Mouse (Mus musculus): ENCODE data around the gene Rnf6. TPM values are rescaled to one million over a fixed set of nuclear protein-coding genes. Genes with fewer than 3 reads are reported as not detected.
A peak's percentile ranks its signal among the peaks of the same experiment; 100 is the strongest.

Rnf6 gene
- polyA plus RNA-seq (2012; fragmentation: generic; extraction: Trizol), result 14.7 TPM
- long read RNA-seq, experiment 1, transcript Rnf6-206 (5 exons, 3,452 nt), result major isoform, 19 of 56 reads
- long read RNA-seq, experiment 1, partial matches to known transcripts, result 20 of 56 reads
- long read RNA-seq, experiment 1, other reads (novel, unspliced or antisense), result 9 of 56 reads
- long read RNA-seq, experiment 2, transcript Rnf6-206 (5 exons, 3,452 nt), result major isoform, 217 of 441 reads
- long read RNA-seq, experiment 2, transcript Rnf6-208 (5 exons, 3,276 nt), result minor isoform, 23 of 441 reads
- long read RNA-seq, experiment 2, transcript Rnf6-201 (5 exons, 2,388 nt), result minor isoform, 46 of 441 reads
- long read RNA-seq, experiment 2, partial matches to known transcripts, result 131 of 441 reads
- long read RNA-seq, experiment 2, other reads (novel, unspliced or antisense), result 21 of 441 reads

DNA sequence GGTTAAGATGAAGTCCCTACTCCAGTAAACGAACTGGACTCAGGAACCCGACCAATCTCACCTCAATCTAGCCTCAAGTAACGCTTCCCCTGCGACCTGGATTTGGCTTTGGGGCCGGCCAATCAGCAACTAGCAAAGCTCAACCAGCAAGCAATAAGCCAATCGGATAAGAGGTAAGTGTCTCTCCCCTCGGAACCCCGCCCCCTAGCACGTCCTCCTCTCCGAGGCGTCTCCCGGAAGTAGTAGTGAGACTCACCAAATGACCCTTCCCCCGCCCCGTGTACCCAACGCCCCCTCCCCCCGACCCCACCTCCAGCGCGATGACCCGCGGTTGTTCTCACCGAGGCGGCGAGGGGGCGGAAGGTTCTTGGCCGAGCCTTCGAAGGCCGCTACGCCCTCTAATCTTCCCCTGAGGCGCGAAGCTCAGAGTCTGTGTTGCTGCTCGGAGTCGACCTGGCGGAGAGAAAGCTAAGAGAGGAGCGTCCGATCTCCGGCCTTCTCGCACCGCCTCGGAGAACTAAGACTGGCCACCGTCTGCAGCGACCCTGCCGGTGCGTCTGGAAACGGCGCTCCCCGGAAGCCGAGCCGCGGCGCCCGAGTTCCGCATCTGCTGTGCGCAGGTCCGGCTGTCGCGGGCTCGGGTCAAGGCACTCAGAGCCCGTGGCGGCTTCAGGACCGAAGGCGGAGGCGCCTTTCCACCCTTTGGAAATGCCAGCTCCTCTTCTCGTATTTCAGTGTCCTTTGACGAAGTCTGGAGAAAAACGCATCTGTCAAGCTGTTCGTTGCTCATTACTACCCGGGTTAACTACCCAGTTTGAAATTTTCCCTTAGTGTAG, at the start of gene Rnf6:
Gene Rnf6 (minus strand): TSS at position 677 of the 836 bp plus-strand sequence.
- peaks cover 30% of the 10 kb centered on the region for H3K79me2 ChIP-seq (ENCODE audit: control insufficient read depth, insufficient read depth)
- TF ChIP-seq MAX (IDR thresholded peaks at IDR 0.05) (no peak), CEBPB (IDR thresholded peaks at IDR 0.05; ENCODE audit: low read depth) (no peak)
- peak within 1 kb of the TSS; percentile 74 for H3ac ChIP-seq (ENCODE audit: control insufficient read depth, insufficient read length, low read depth)
- no peaks in the 10 kb centered on the region for H3K27me3 ChIP-seq (ENCODE audit: control insufficient read depth, insufficient read depth, insufficient read length)
- peak within 1 kb of the TSS; percentile 59 for H3K4me3 ChIP-seq (ENCODE audit: insufficient read depth, poor library complexity, severe bottlenecking)
- peaks cover 16% of the 10 kb centered on the region for H3K79me3 ChIP-seq (ENCODE audit: low read depth)
- H3K36me3 ChIP-seq (ENCODE audit: control insufficient read depth, insufficient read depth), result peaks cover 29% of the 10 kb centered on the region

- no peaks in the 10 kb centered on the region for H3K27me3 ChIP-seq (ENCODE audit: control insufficient read depth, insufficient read depth, insufficient read length)
- H3K36me3 ChIP-seq (ENCODE audit: control insufficient read depth, insufficient read depth), result peaks cover 32% of the 10 kb centered on the region
- H3K79me2 ChIP-seq (ENCODE audit: control insufficient read depth, insufficient read depth), result peaks cover 75% of the 10 kb centered on the region
- H3K79me3 ChIP-seq (ENCODE audit: low read depth), result peaks cover 32% of the 10 kb centered on the region
- H3ac ChIP-seq (ENCODE audit: control insufficient read depth, insufficient read length, low read depth), result no peak overlapping the region
- no peak overlapping the region for H3K4me3 ChIP-seq (ENCODE audit: insufficient read depth, poor library complexity, severe bottlenecking)
- TF ChIP-seq MYOD1 (IDR thresholded peaks at IDR 0.05; ENCODE audit: control insufficient read depth, insufficient read length, low read depth), result no peak
- peak; percentile 91 for TF ChIP-seq CEBPB (IDR thresholded peaks at IDR 0.05; ENCODE audit: low read depth)
Observed at GRCm38 (mm10) chr5:146270593-146270992, 49.2 kb upstream of the Rnf6 start.

DNA sequence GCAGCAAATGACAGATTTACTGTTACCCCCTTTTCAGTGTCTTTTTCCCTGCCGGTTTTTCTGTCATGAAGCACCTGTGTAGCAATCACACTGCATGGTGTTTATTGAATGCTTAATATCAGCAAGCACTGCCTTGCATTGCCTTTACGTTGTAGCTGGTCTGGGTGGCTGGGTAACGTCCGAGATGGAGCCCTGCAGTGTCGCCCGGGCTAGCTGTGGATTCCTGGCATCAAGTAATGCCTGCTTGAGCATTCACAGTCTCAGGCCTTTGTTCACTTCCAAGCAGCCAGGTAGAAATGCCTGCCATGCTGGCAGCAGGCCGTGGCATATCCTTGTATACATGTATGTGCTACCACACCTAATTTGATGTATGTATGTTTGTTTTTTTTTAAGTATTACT, 46.4 kb upstream of the Rnf6 start:
- no peak overlapping the region for H3ac ChIP-seq (ENCODE audit: control insufficient read depth, insufficient read length, low read depth)
- peaks cover 78% of the 10 kb centered on the region for H3K79me2 ChIP-seq (ENCODE audit: control insufficient read depth, insufficient read depth)
- no peak for TF ChIP-seq USF1 (IDR thresholded peaks at IDR 0.05; ENCODE audit: low read depth)
- no peak for TF ChIP-seq CEBPB (IDR thresholded peaks at IDR 0.05; ENCODE audit: low read depth)
- no peak for TF ChIP-seq MYOG (IDR thresholded peaks at IDR 0.05; ENCODE audit: control insufficient read depth, extremely low read depth, insufficient read length)
- no peak for TF ChIP-seq FOSL1 (IDR thresholded peaks at IDR 0.05; ENCODE audit: insufficient read depth, low read length, poor library complexity, severe bottlenecking)
- no peak for TF ChIP-seq MYOD1 (IDR thresholded peaks at IDR 0.05; ENCODE audit: control insufficient read depth, insufficient read length, low read depth)
- TF ChIP-seq CTCF (IDR thresholded peaks at IDR 0.05; ENCODE audit: control insufficient read depth, insufficient read depth, insufficient read length), result no peak
- TF ChIP-seq MAX (IDR thresholded peaks at IDR 0.05), result no peak
- H3K36me3 ChIP-seq (ENCODE audit: control insufficient read depth, insufficient read depth), result peaks cover 16% of the 10 kb centered on the region
- H3K4me3 ChIP-seq (ENCODE audit: insufficient read depth, poor library complexity, severe bottlenecking), result no peak overlapping the region
- H3K27me3 ChIP-seq (ENCODE audit: control insufficient read depth, insufficient read depth, insufficient read length), result no peaks in the 10 kb centered on the region
- H3K79me3 ChIP-seq (ENCODE audit: low read depth), result peaks cover 32% of the 10 kb centered on the region

GRCm38 (mm10) chr5:146265934-146266591, 44.7 kb upstream of the Rnf6 start:
- TF ChIP-seq MYOD1 (IDR thresholded peaks at IDR 0.05; ENCODE audit: control insufficient read depth, insufficient read length, low read depth), result no peak
- TF ChIP-seq CEBPB (IDR thresholded peaks at IDR 0.05; ENCODE audit: low read depth), result no peak
- TF ChIP-seq MAX (IDR thresholded peaks at IDR 0.05), result no peak
- TF ChIP-seq MYOG (IDR thresholded peaks at IDR 0.05; ENCODE audit: control insufficient read depth, extremely low read depth, insufficient read length), result no peak
- TF ChIP-seq USF1 (IDR thresholded peaks at IDR 0.05; ENCODE audit: low read depth), result no peak
- no peak for TF ChIP-seq FOSL1 (IDR thresholded peaks at IDR 0.05; ENCODE audit: insufficient read depth, low read length, poor library complexity, severe bottlenecking)
- TF ChIP-seq CTCF (IDR thresholded peaks at IDR 0.05; ENCODE audit: control insufficient read depth, insufficient read depth, insufficient read length), result no peak
- Histone ChIP-seq H3K27me3 (ENCODE audit: control insufficient read depth, insufficient read depth, insufficient read length) (no peaks in the 10 kb centered on the region), H3ac (ENCODE audit: control insufficient read depth, insufficient read length, low read depth) (no peak overlapping the region), H3K4me3 (ENCODE audit: insufficient read depth, poor library complexity, severe bottlenecking) (no peak overlapping the region), H3K79me2 (ENCODE audit: control insufficient read depth, insufficient read depth) (peaks cover 74% of the 10 kb centered on the region), H3K79me3 (ENCODE audit: low read depth) (peaks cover 28% of the 10 kb centered on the region), H3K36me3 (ENCODE audit: control insufficient read depth, insufficient read depth) (peaks cover 11% of the 10 kb centered on the region)

- TF ChIP-seq USF1 (IDR thresholded peaks at IDR 0.05; ENCODE audit: low read depth) (no peak), FOSL1 (IDR thresholded peaks at IDR 0.05; ENCODE audit: insufficient read depth, low read length, poor library complexity, severe bottlenecking) (no peak), MYOD1 (IDR thresholded peaks at IDR 0.05; ENCODE audit: control insufficient read depth, insufficient read length, low read depth) (no peak), CTCF (IDR thresholded peaks at IDR 0.05; ENCODE audit: control insufficient read depth, insufficient read depth, insufficient read length) (no peak), MAX (IDR thresholded peaks at IDR 0.05) (no peak), MYOG (IDR thresholded peaks at IDR 0.05; ENCODE audit: control insufficient read depth, extremely low read depth, insufficient read length) (no peak), CEBPB (IDR thresholded peaks at IDR 0.05; ENCODE audit: low read depth) (no peak)
- Histone ChIP-seq H3K79me2 (ENCODE audit: control insufficient read depth, insufficient read depth) (peaks cover 78% of the 10 kb centered on the region), H3K27me3 (ENCODE audit: control insufficient read depth, insufficient read depth, insufficient read length) (no peaks in the 10 kb centered on the region), H3K79me3 (ENCODE audit: low read depth) (peaks cover 36% of the 10 kb centered on the region), H3K4me3 (ENCODE audit: insufficient read depth, poor library complexity, severe bottlenecking) (no peak overlapping the region), H3K36me3 (ENCODE audit: control insufficient read depth, insufficient read depth) (peaks cover 6% of the 10 kb centered on the region), H3ac (ENCODE audit: control insufficient read depth, insufficient read length, low read depth) (no peak overlapping the region)
Observed at GRCm38 (mm10) chr5:146260003-146260402, 38.6 kb upstream of the Rnf6 start.

Measured in C2C12 (cell line).